Mouse (Mus musculus) heart, embryonic 13.5 days (tissue): ENCODE data around the gene Myo5c. TPM values are rescaled to one million over a fixed set of nuclear protein-coding genes. Genes with fewer than 3 reads are reported as not detected.

Experiments
- ATAC-seq: fragments of 200-750 bp; cut with Nextera tagmentation; 2 replicates; pipeline ENCODE4 v1.8.0; 2017; ENCODE audit warnings: moderate TSS enrichment; ENCODE audit not compliant: insufficient number of reproducible peaks, low FRiP score, low TSS enrichment; ENCODE audit errors: extremely low read depth
- H3K27ac ChIP-seq: fragments of 300-500 bp; sonication (generic); replicated peaks from 2 replicates; pipeline ENCODE4 v1.5.1; 2015; ENCODE audit warnings: moderate library complexity, mild to moderate bottlenecking, inconsistent platforms
- H3K27me3 ChIP-seq: fragments of 300-500 bp; sonication (generic); replicated peaks from 2 replicates; pipeline ENCODE4 v1.6.1; 2015; ENCODE audit warnings: mild to moderate bottlenecking, inconsistent platforms
- H3K36me3 ChIP-seq: fragments of 300-500 bp; sonication (generic); 2 replicates; pipeline ENCODE4 v1.6.1; 2015; ENCODE audit warnings: mild to moderate bottlenecking, inconsistent platforms
- H3K4me1 ChIP-seq: fragments of 300-500 bp; sonication (generic); 2 replicates; pipeline ENCODE4 v1.6.1; 2015; ENCODE audit warnings: inconsistent platforms
- H3K4me2 ChIP-seq: fragments of 300-500 bp; sonication (generic); 2 replicates; pipeline ENCODE4 v1.6.1; 2015; ENCODE audit warnings: inconsistent platforms, mild to moderate bottlenecking, moderate library complexity
- H3K4me3 ChIP-seq: fragments of 300-500 bp; sonication (generic); 2 replicates; pipeline ENCODE4 v1.5.1; 2015; ENCODE audit warnings: moderate library complexity, mild to moderate bottlenecking, inconsistent platforms
- H3K9ac ChIP-seq: fragments of 300-500 bp; sonication (generic); 2 replicates; pipeline ENCODE4 v1.6.1; 2015; ENCODE audit warnings: inconsistent platforms, mild to moderate bottlenecking, moderate library complexity
- H3K9me3 ChIP-seq: fragments of 300-500 bp; sonication (generic); 2 replicates; pipeline ENCODE4 v1.6.1; 2016; ENCODE audit warnings: inconsistent platforms
- WGBS: fragments of 180-500 bp; shearing (Covaris S2); methylation state at CpG from one replicate; pipeline ENCODE4 v1.1.7; 2015; ENCODE audit warnings: mixed read lengths; 5-methylcytosine and 5-hydroxymethylcytosine counted together
- polyA plus RNA-seq: library from polyadenylated mRNA; unstranded; fragments of >200 nt; fragmentation: Nextera tagmentation; extraction: Ambion mirVana; gene quantifications from 2 replicates; pipeline ENCODE4 v1.2.1, GENCODE M21; 2015

Gene Myo5c
- polyA plus RNA-seq, 1 experiment from 2014 or later: 2.1 TPM

GRCm38 (mm10) chr9:75262235-75262826 lies 30.5 kb downstream of the Myo5c start:
- no peaks in the 10 kb centered on the region for H3K36me3 ChIP-seq
- peaks cover 6% of the 10 kb centered on the region; the same call in 1 of the 2 replicates for H3K4me1 ChIP-seq
- WGBS: 67% methylated on average over 8 of the region's 8 CpGs
- no peak overlapping the region for H3K4me3 ChIP-seq
- H3K27me3 ChIP-seq: no peaks in the 10 kb centered on the region
- ATAC-seq: no peak
- no peak overlapping the region for H3K4me2 ChIP-seq
- no peak overlapping the region for H3K27ac ChIP-seq
- H3K9ac ChIP-seq: no peak overlapping the region
- 0 out of 2 replicates have a peak, but pooled peaks cover 2% of the 10 kb centered on the region for H3K9me3 ChIP-seq

DNA sequence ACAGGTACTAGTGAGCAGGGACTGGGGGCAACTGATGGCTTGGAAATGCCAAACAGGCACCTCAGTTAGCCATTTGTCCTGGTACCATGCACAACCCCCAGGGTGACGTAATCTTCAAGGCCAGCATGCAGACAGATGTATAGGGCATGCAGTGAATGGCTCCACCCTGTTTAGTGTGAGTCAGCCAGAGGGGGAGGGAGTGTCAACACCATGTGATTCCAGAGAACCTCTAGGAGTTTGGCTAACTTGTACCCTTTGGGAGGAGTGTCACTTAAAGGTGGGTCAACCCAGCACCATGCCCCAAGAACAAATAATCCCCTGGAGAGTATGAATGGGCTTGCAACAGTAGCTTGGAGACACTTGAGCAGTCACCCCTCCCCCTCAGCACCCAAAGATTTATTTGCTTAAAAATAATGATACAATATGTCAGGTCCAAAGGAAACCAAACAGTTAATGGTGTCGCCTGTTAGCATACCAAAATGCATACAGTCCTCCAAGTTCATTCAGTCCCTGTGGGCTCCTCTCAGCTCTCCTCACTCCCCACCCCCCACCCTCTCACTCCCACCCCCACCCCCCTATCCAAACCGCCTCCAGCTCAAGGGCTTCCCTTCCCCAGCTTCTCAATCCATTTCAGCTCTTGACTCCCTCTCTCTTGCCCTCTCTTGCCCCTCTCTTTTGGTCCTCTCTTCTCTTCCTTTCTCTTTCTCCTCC lies 32.3 kb downstream of the Myo5c start:
- Histone ChIP-seq H3K27ac (no peak overlapping the region), H3K36me3 (no peaks in the 10 kb centered on the region), H3K9ac (no peak overlapping the region), H3K4me1 (peaks cover 6% of the 10 kb centered on the region; the same call in 1 of the 2 replicates), H3K9me3 (0 out of 2 replicates have a peak, but pooled peaks cover 2% of the 10 kb centered on the region), H3K4me2 (no peak overlapping the region), H3K27me3 (no peaks in the 10 kb centered on the region), H3K4me3 (no peak overlapping the region)
- WGBS: 35% methylated on average over 3 of the region's 3 CpGs
- ATAC-seq: no peak

DNA sequence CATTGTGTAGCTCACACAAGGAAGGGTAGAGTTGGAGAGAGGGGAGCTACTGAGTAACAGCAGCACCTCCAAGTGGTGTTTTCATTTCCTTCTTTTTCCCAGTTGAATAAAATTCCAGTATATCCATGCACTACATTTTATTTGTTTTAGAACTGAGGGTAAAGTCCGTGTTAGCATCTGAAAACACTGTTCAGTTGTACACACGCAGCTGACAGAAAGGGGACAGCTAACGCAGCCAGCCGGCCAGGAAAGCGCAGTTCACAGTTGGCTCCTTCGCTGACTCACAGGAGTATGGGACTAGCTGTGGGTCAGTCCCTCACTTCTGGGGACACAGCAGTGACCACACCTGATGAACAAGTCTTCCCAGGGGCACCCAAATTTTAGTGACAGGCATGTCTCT lies 35.3 kb downstream of the Myo5c start:
- no peak for ATAC-seq

GRCm38 (mm10) chr9:75270382-75270781 lies 38.6 kb downstream of the Myo5c start:
- Histone ChIP-seq H3K9ac (no peak overlapping the region), H3K9me3 (no peaks in the 10 kb centered on the region), H3K4me1 (no peaks in the 10 kb centered on the region), H3K4me3 (no peak overlapping the region), H3K27me3 (no peaks in the 10 kb centered on the region), H3K27ac (no peak overlapping the region), H3K4me2 (no peak overlapping the region), H3K36me3 (no peaks in the 10 kb centered on the region)
- 53% methylated on average over 6 of the region's 6 CpGs for WGBS
- no peak for ATAC-seq

More for the DNA sequence above, 35.3 kb downstream of the Myo5c start:
- Histone ChIP-seq H3K36me3 (no peaks in the 10 kb centered on the region), H3K4me1 (no peaks in the 10 kb centered on the region), H3K9me3 (no peaks in the 10 kb centered on the region), H3K4me2 (no peak overlapping the region), H3K27ac (no peak overlapping the region), H3K4me3 (no peak overlapping the region), H3K27me3 (no peaks in the 10 kb centered on the region), H3K9ac (no peak overlapping the region)
- WGBS: 77% methylated on average over 6 of the region's 6 CpGs

- ATAC-seq: no peak
- Histone ChIP-seq H3K4me2 (no peak overlapping the region), H3K36me3 (no peaks in the 10 kb centered on the region), H3K4me1 (no peaks in the 10 kb centered on the region), H3K9me3 (no peaks in the 10 kb centered on the region), H3K9ac (no peak overlapping the region), H3K27ac (no peak overlapping the region), H3K27me3 (no peaks in the 10 kb centered on the region), H3K4me3 (no peak overlapping the region)
- WGBS: 91% methylated on average over 8 of the region's 8 CpGs
These were observed 39.7 kb downstream of the Myo5c start for GRCm38 (mm10) chr9:75271539-75271938.

GRCm38 (mm10) chr9:75273646-75274045 lies 41.8 kb downstream of the Myo5c start:
- Histone ChIP-seq H3K27ac (no peak overlapping the region), H3K9ac (no peak overlapping the region), H3K27me3 (no peaks in the 10 kb centered on the region), H3K4me3 (no peak overlapping the region), H3K4me1 (no peaks in the 10 kb centered on the region), H3K4me2 (no peak overlapping the region), H3K9me3 (no peaks in the 10 kb centered on the region), H3K36me3 (no peaks in the 10 kb centered on the region)
- no peak for ATAC-seq
- 69% methylated on average over 6 of the region's 6 CpGs for WGBS

DNA sequence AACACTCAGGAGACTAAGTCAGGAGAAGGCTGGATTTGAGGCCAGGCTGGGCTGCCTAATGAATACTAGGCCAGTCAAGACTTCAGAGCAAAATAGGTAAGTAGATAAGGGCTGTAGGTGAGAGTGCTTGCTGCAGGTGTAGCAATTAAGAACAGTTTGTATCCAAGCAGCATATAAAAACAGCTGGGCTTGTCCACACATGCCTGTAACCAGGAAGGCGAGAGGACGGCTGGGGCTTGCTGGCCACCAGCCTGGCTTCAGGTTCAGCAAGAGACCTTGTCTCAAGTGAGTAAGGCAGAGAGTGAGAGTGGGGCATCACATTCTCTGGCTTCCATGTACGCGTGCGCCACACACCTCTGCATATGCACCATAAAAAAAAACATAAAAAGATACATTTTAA lies 42.7 kb downstream of the Myo5c start:
- Histone ChIP-seq H3K27me3 (0 out of 2 replicates have a peak, but pooled peaks cover under 1% of the 10 kb centered on the region), H3K9me3 (no peaks in the 10 kb centered on the region), H3K4me3 (no peak overlapping the region), H3K9ac (no peak overlapping the region), H3K27ac (no peak overlapping the region), H3K36me3 (no peaks in the 10 kb centered on the region), H3K4me2 (no peak overlapping the region), H3K4me1 (no peaks in the 10 kb centered on the region)
- WGBS: 92% methylated on average over 5 of the region's 5 CpGs
- ATAC-seq: no peak

DNA sequence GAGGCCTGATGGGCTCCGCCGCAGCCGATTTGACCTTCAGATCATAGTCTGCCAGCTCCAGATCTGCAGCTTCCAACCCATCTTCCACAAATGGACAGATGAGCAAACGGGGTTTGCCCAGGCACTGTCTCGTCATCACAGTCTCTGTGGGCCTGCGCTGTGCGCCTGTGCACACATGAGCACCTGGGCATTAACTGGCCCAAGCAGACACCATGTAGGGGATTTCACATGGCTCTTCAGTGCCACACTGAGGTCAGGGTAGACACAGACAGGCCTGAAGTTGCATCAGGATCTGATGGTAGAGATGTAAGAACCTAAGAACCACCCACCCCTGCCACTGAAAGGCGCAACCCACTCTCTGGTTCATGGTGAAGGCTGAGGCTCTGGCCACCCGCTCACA lies 43.2 kb downstream of the Myo5c start:
- no peak overlapping the region for H3K4me3 ChIP-seq
- ATAC-seq: no peak
- no peaks in the 10 kb centered on the region for H3K4me1 ChIP-seq
- H3K27ac ChIP-seq: no peak overlapping the region
- 88% methylated on average over 9 of the region's 9 CpGs for WGBS
- peaks cover 6% of the 10 kb centered on the region for H3K27me3 ChIP-seq
- no peak overlapping the region for H3K9ac ChIP-seq
- H3K9me3 ChIP-seq: no peaks in the 10 kb centered on the region
- H3K4me2 ChIP-seq: no peak overlapping the region
- H3K36me3 ChIP-seq: no peaks in the 10 kb centered on the region

GRCm38 (mm10) chr9:75280814-75281213 lies 49.0 kb downstream of the Myo5c start:
- no peaks in the 10 kb centered on the region for H3K36me3 ChIP-seq
- H3K27me3 ChIP-seq: peaks cover 21% of the 10 kb centered on the region
- H3K27ac ChIP-seq: no peak overlapping the region
- no peak overlapping the region for H3K9ac ChIP-seq
- H3K4me3 ChIP-seq: no peak overlapping the region
- H3K9me3 ChIP-seq: no peaks in the 10 kb centered on the region
- no peak overlapping the region for H3K4me2 ChIP-seq
- no peak for ATAC-seq
- no peaks in the 10 kb centered on the region for H3K4me1 ChIP-seq
- WGBS: 42% methylated on average over 5 of the region's 5 CpGs

- Histone ChIP-seq H3K4me1 (no peaks in the 10 kb centered on the region), H3K27ac (no peak overlapping the region), H3K9me3 (no peaks in the 10 kb centered on the region), H3K4me3 (no peak overlapping the region), H3K4me2 (no peak overlapping the region), H3K9ac (no peak overlapping the region), H3K36me3 (no peaks in the 10 kb centered on the region), H3K27me3 (peaks cover 21% of the 10 kb centered on the region)
- 70% methylated on average over 2 of the region's 2 CpGs for WGBS
- ATAC-seq: no peak
These were observed 50.4 kb downstream of the Myo5c start for GRCm38 (mm10) chr9:75282179-75282578.

GRCm38 (mm10) chr9:75282830-75283229 lies 51.0 kb downstream of the Myo5c start:
- WGBS: 10% methylated on average over 3 of the region's 3 CpGs

GRCm38 (mm10) chr9:75283636-75284035 lies 51.8 kb downstream of the Myo5c start:
- H3K36me3 ChIP-seq: no peaks in the 10 kb centered on the region
- H3K27ac ChIP-seq: no peak overlapping the region
- no peaks in the 10 kb centered on the region for H3K9me3 ChIP-seq
- H3K4me1 ChIP-seq: no peaks in the 10 kb centered on the region
- H3K27me3 ChIP-seq: peaks cover 21% of the 10 kb centered on the region
- no peak overlapping the region for H3K4me3 ChIP-seq
- no peak overlapping the region for H3K4me2 ChIP-seq
- no peak overlapping the region for H3K9ac ChIP-seq
- no peak for ATAC-seq
- WGBS: 53% methylated on average over 8 of the region's 8 CpGs

More at GRCm38 (mm10) chr9:75282830-75283229, 51.0 kb downstream of the Myo5c start:
- no peak overlapping the region for H3K27ac ChIP-seq
- no peak for ATAC-seq
- no peaks in the 10 kb centered on the region for H3K36me3 ChIP-seq
- H3K9ac ChIP-seq: no peak overlapping the region
- peaks cover 21% of the 10 kb centered on the region for H3K27me3 ChIP-seq
- no peaks in the 10 kb centered on the region for H3K9me3 ChIP-seq
- no peak overlapping the region for H3K4me3 ChIP-seq
- no peak overlapping the region for H3K4me2 ChIP-seq
- H3K4me1 ChIP-seq: no peaks in the 10 kb centered on the region
